Mouse (Mus musculus) ES-Bruce4 (cell line): ENCODE results near the gene Myct1. TPM values are rescaled to one million over a fixed set of nuclear protein-coding genes. Genes with fewer than 3 reads are reported as not detected.

Experiments used
- H3K27ac ChIP-seq: 2 replicates; pipeline ENCODE4 v1.5.1; 2012; ENCODE audit warnings: low read length, inconsistent platforms; ENCODE audit not compliant: insufficient read depth
- H3K27me3 ChIP-seq: 2 replicates; pipeline ENCODE4 v1.6.1; 2012; ENCODE audit warnings: mild to moderate bottlenecking, low read length, inconsistent platforms; ENCODE audit not compliant: control insufficient read depth, poor library complexity, insufficient read depth, severe bottlenecking
- H3K36me3 ChIP-seq: 2 replicates; pipeline ENCODE4 v1.6.1; 2012; ENCODE audit warnings: inconsistent platforms, mild to moderate bottlenecking, low read length, moderate library complexity; ENCODE audit not compliant: control insufficient read depth, poor library complexity, insufficient read depth, severe bottlenecking
- H3K4me1 ChIP-seq: one replicate; pipeline ENCODE4 v1.8.1; 2011; ENCODE audit warnings: low read length; ENCODE audit not compliant: control insufficient read depth, insufficient read depth
- H3K4me3 ChIP-seq: 2 replicates; pipeline ENCODE4 v1.5.1; 2011; ENCODE audit warnings: low read depth, mild to moderate bottlenecking, low read length
- H3K9ac ChIP-seq: 2 replicates; pipeline ENCODE4 v1.6.1; 2012; ENCODE audit warnings: low read depth, mild to moderate bottlenecking, inconsistent platforms; ENCODE audit not compliant: poor library complexity, severe bottlenecking
- H3K9me3 ChIP-seq: replicated peaks from 2 replicates; pipeline ENCODE4 v1.6.1; 2012; ENCODE audit warnings: mild to moderate bottlenecking, low read length, inconsistent platforms; ENCODE audit not compliant: control insufficient read depth, poor library complexity, insufficient read depth, severe bottlenecking
- CTCF ChIP-seq: IDR thresholded peaks from one replicate; pipeline ENCODE4 v1.8.1; 2011; ENCODE audit warnings: low read depth, low read length
- EP300 ChIP-seq: IDR thresholded peaks from 2 replicates; pipeline ENCODE4 v1.6.1; 2011; ENCODE audit warnings: low read depth, low read length; ENCODE audit not compliant: insufficient read depth
- POLR2A ChIP-seq: IDR thresholded peaks from one replicate; pipeline ENCODE4 v1.8.1; 2011; ENCODE audit warnings: low read length; ENCODE audit not compliant: insufficient read depth
- polyA plus RNA-seq: library from polyadenylated mRNA; stranded (reverse); fragments of >200 nt; gene quantifications from 2 replicates; pipeline ENCODE4 v1.2.4, GENCODE M21; 2011; ENCODE audit warnings: low read depth; ENCODE audit not compliant: missing spikeins, insufficient read depth, insufficient read length

Myct1 gene
- polyA plus RNA-seq, 1 experiment: not detected

DNA sequence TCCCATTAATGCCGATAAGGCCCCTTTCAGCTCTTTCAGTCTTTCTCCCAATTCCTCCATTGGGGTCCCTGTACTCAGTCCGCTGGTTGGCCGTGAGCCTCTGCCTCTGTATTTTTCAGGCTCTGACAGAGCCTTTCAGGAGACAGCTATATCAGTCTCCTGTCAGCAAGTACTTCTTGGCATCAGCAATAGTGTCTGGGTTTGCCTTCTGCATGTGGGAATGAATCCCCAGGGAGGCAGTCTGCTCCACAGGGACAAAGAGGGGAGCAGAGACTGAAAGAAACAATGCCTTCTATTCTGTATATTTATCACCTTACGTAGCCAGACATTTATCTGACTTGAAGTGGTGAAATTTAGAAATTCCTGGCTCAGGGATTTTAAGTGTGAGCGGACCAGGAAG lies 32.7 kb downstream of the Myct1 start:
- Histone ChIP-seq H3K4me1 (no peaks in the 10 kb centered on the region), H3K27ac (no peak overlapping the region), H3K27me3 (no peaks in the 10 kb centered on the region), H3K9ac (no peak overlapping the region), H3K4me3 (no peak overlapping the region), H3K9me3 (no peaks in the 10 kb centered on the region), H3K36me3 (no peaks in the 10 kb centered on the region)
- TF ChIP-seq EP300 (no peak), CTCF (no peak), POLR2A (no peak)

DNA sequence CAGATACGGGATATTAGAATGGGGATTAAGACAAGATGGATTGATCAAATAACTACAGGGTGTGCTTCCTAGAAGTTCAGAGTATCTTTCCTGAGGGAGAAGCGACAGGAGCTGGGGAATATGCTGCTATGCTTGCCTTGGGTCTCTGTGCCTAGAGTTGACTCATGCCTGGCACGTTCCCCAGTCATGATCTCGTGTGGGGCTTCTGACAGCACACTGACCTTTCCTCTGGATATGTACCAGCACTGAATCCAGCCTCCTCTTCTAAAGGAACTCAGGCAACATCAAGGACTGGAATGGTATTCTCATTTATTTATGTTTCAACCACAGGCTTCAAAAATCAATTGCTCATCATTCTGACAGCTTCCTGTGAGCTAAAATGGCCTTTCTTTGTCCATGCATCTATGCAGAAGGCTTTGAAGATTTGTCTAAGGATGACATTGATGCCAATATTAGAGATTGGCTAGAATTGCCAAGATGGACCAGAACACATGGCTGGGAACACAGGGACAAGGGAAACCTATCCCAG lies 40.2 kb downstream of the Myct1 start:
- no peaks in the 10 kb centered on the region for H3K36me3 ChIP-seq
- no peak overlapping the region for H3K4me3 ChIP-seq
- TF ChIP-seq EP300 (no peak), POLR2A (no peak), CTCF (no peak)
- no peaks in the 10 kb centered on the region for H3K4me1 ChIP-seq
- H3K27ac ChIP-seq: no peak overlapping the region
- H3K9me3 ChIP-seq: no peaks in the 10 kb centered on the region
- no peaks in the 10 kb centered on the region for H3K27me3 ChIP-seq
- no peak overlapping the region for H3K9ac ChIP-seq

GRCm38 (mm10) chr10:5634336-5634735 lies 40.8 kb downstream of the Myct1 start:
- Histone ChIP-seq H3K9me3 (no peaks in the 10 kb centered on the region), H3K27ac (no peak overlapping the region), H3K4me1 (no peaks in the 10 kb centered on the region), H3K9ac (no peak overlapping the region), H3K4me3 (no peak overlapping the region), H3K36me3 (no peaks in the 10 kb centered on the region), H3K27me3 (no peaks in the 10 kb centered on the region)
- TF ChIP-seq EP300: no peak
- no peak for TF ChIP-seq CTCF

GRCm38 (mm10) chr10:5637322-5637721 lies 43.7 kb downstream of the Myct1 start:
- Histone ChIP-seq H3K9ac (no peak overlapping the region), H3K4me3 (no peak overlapping the region), H3K36me3 (no peaks in the 10 kb centered on the region), H3K27ac (no peak overlapping the region), H3K9me3 (no peaks in the 10 kb centered on the region), H3K4me1 (no peaks in the 10 kb centered on the region), H3K27me3 (no peaks in the 10 kb centered on the region; the same call in 1 of the 2 replicates)
- TF ChIP-seq CTCF: no peak
- TF ChIP-seq EP300: no peak
- no peak for TF ChIP-seq POLR2A

DNA sequence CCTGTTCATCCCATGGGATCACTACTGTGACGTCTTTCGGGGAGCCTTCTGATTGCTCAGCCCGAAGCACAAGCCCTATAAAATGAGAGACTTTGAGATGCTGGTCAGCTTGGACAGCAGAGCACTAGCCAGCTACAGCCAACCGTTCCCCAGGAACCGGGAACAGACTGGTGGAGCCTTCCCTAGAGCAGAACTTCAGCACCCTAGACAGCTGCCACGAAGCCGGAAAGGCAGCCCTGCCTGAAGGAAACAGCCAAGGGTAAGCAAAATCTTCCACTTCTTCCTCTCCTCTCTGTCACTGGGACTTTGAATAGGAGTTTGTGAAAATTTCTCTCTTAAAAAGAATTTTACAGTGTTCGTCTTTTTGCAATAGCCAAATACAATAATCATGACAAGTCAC lies 45.5 kb downstream of the Myct1 start, which contains the start of gene Vip:
TSS of gene Vip (plus strand) at position 107 of the 400 bp plus-strand sequence.
- Histone ChIP-seq H3K4me3 (no peak within 1 kb of the TSS), H3K9me3 (no peaks in the 10 kb centered on the region)

More for the DNA sequence above, 45.5 kb downstream of the Myct1 start, which contains the start of gene Vip:
- TF ChIP-seq EP300 (no peak), POLR2A (no peak)
- Histone ChIP-seq H3K4me1 (no peaks in the 10 kb centered on the region), H3K9ac (no peak within 1 kb of the TSS), H3K27me3 (no peaks in the 10 kb centered on the region; the same call in 1 of the 2 replicates), H3K27ac (no peak within 1 kb of the TSS), H3K36me3 (no peaks in the 10 kb centered on the region)

Other genes with a start within 250 kb of the Myct1 start
- 2.2 and 3.2 TPM in 2 replicates for gene Syne1, start 42.3 kb upstream of the Myct1 start, polyA plus RNA-seq
- 0.39 TPM in 1 of 2 replicates, not detected in the other for gene Vip, start 45.4 kb downstream of the Myct1 start, polyA plus RNA-seq
- gene Fbxo5, start 211.8 kb downstream of the Myct1 start, polyA plus RNA-seq: 82.6 and 90.1 TPM in 2 replicates
- 11.2 and 12.0 TPM in 2 replicates for gene Mtrf1l, start 230.1 kb downstream of the Myct1 start, polyA plus RNA-seq